Mouse (Mus musculus) adrenal gland (tissue): ENCODE measurements at regions not wholly inside any gene's neighbourhood (a gene's known extent, or its start where the extent isn't known, plus 50 kb on each side); places are given as distances from the start of the nearest gene placed in this dataset.
"Not testable (repeated sequence)": the region's sequence is repeated elsewhere in the genome, so short reads cannot be mapped to it uniquely, and the experiment has no call there.

Experiments
- intact Hi-C: fragments of 180-260 bp; cut with DNase I; formaldehyde crosslinking; loops from one replicate; pipeline ENCODE4 v1.15.1; 2025

GRCm38 (mm10) chr3:22815842-22816241, 739.4 kb downstream of the Tbl1xr1 start:
- intact Hi-C loops = no loop called here

- intact Hi-C loops = no loop called here
Measured at GRCm38 (mm10) chr3:22826485-22826884, 750.0 kb downstream of the Tbl1xr1 start.

- intact Hi-C loops = no loop called here
Measured at GRCm38 (mm10) chr3:22838986-22839385, 762.5 kb downstream of the Tbl1xr1 start.

- intact Hi-C loops = no loop called here
Measured at GRCm38 (mm10) chr3:22850474-22850873, 774.0 kb downstream of the Tbl1xr1 start.

- intact Hi-C loops = no loop called here
Measured at GRCm38 (mm10) chr3:22863595-22863994, 787.1 kb downstream of the Tbl1xr1 start.

- intact Hi-C loops = no loop called here
Measured at GRCm38 (mm10) chr3:22877883-22878282, 801.4 kb downstream of the Tbl1xr1 start.

GRCm38 (mm10) chr3:22892735-22893134, 816.3 kb downstream of the Tbl1xr1 start:
- intact Hi-C loops = no loop called here

- intact Hi-C loops = no loop called here
Measured at GRCm38 (mm10) chr3:22897651-22898050, 821.2 kb downstream of the Tbl1xr1 start.

GRCm38 (mm10) chr3:22900966-22901365, 824.5 kb downstream of the Tbl1xr1 start:
- intact Hi-C loops = no loop called here

- intact Hi-C loops = no loop called here
Measured at GRCm38 (mm10) chr3:22928970-22929369, 852.5 kb downstream of the Tbl1xr1 start.

- intact Hi-C loops = no loop called here
Measured at GRCm38 (mm10) chr3:22929762-22930519, 853.5 kb downstream of the Tbl1xr1 start.

- intact Hi-C loops = not testable (repeated sequence)
Measured at GRCm38 (mm10) chr3:22945646-22946045, 869.2 kb downstream of the Tbl1xr1 start.

- intact Hi-C loops = no loop called here
Measured at GRCm38 (mm10) chr3:22947181-22947580, 870.7 kb downstream of the Tbl1xr1 start.

GRCm38 (mm10) chr3:22948168-22948768, 871.8 kb downstream of the Tbl1xr1 start:
- intact Hi-C loops = no loop called here

- intact Hi-C loops = no loop called here
Measured at GRCm38 (mm10) chr3:22957422-22957821, 881.0 kb downstream of the Tbl1xr1 start.

- intact Hi-C loops = loop anchor here (10.0 kb wide), 1 partner anchor 1898 kb away; no protein-coding TSS in a partner anchor
Measured at GRCm38 (mm10) chr3:22972681-22973080, 896.2 kb downstream of the Tbl1xr1 start.

GRCm38 (mm10) chr3:22976801-22977200, 900.3 kb downstream of the Tbl1xr1 start:
- intact Hi-C loops = loop anchor here (10.0 kb wide), 1 partner anchor 1902 kb away; no protein-coding TSS in a partner anchor

- intact Hi-C loops = loop anchor here (10.0 kb wide), 1 partner anchor 1905 kb away; no protein-coding TSS in a partner anchor
Measured at GRCm38 (mm10) chr3:22979896-22980890, 903.7 kb downstream of the Tbl1xr1 start.

GRCm38 (mm10) chr3:22982430-22982829, 906.0 kb downstream of the Tbl1xr1 start:
- intact Hi-C loops = no loop called here

- intact Hi-C loops = no loop called here
Measured at GRCm38 (mm10) chr3:22990136-22990820, 913.8 kb downstream of the Tbl1xr1 start.

- intact Hi-C loops = no loop called here
Measured at GRCm38 (mm10) chr3:22995228-22995627, 918.8 kb downstream of the Tbl1xr1 start.
